Mouse (Mus musculus): ENCODE results near the gene Uncx.

Gene Uncx

DNA sequence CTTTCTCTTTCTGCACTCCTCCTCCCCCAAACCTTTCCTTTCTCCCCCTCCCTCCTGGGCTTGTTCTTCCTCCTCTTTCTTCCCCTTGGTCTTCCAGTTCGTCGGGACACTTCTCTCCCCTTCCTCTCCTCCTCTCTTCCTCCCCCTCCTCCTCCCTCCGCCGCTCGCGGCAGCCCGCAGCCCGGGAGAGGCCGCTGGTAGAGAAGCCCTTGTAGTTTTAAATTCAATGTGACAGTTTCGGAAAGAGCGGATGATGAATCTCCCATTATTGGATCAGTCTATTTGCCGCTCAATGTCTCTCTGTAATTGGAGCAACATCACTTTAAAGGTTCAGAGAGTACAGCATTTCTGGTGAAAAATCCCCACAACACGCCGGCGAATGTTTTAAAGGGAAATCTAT, at the start of gene Uncx:
Gene Uncx (plus strand): TSS at position 281 of the 400 bp plus-strand sequence.
- no peak for DNase-seq (ENCODE audit: low spot score)

DNA sequence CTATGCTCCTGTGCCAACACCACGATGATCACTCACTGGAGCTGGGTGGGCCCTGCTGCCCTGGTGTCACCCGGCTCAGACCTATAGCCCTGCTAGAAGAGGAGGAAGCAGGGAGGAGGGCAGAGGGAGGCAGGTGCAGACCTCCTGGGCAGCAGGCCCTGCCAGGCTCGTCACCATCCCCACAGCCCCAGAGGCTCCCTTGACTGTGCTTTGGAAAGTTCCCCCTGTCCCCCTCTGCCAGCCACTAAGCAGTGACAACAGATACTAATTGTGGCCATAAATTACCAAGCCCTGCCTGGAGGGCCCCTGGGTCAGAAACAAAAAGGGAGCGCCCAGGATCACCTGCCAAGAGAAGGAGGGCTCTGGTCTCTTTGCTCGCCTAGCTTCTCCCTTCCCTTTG, 49.6 kb upstream of the Uncx start:
- no peak for DNase-seq (ENCODE audit: low spot score)

DNA sequence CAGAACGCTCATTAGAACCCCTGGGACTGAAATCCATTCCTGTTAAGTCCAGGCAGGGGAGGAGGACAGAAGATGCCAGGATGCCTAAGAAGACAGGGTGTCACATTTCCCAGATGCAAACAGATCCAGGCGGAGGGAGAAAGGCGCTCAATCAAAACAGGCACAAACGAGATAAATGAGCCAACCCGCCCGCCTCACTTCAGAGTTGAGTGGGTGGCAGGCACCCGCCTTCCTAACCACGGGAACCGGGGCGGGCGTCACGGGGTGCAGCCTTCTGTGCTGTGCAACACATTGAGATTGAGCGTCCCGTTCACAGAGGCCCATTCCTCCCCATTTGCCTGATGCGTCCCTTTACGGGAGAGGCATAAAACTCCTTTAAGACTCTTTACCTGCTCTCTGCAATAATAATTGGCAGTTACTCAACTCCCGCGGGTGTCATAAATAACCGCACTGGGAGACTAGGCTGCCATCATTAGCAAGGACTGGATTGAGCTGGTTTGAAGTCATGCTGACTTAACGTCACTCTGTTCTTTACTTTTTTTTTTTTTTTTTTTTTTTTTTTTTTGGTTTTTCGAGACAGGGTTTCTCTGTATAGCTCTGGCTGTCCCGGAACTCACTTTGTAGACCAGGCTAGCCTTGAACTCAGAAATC, 48.1 kb upstream of the Uncx start:
- no peak for DNase-seq (ENCODE audit: low spot score)

GRCm38 (mm10) chr5:139496939-139497338, 46.4 kb upstream of the Uncx start:
- DNase-seq (ENCODE audit: low spot score), result no peak

GRCm38 (mm10) chr5:139498791-139499190, 44.5 kb upstream of the Uncx start:
- DNase-seq (ENCODE audit: low spot score), result no peak

DNA sequence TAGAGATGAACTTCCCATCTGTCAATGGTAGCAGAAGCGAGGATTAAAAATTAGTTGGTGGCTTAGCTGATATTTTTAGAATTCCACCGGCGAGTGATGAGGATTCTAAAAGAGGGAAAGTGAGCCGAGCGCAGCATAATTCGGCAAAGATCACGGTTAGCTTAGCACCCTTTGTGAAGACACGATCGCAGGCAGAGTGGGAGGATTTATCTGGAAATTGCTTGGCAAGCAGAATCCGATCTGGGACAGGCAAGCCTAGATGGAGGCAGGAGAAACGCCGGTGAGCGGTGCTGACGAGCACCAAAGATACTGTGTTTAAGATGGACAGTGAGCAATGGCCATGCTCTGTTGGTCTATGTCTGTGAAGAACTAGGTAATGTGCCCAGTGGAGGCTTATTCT, 41.0 kb upstream of the Uncx start:
- no peak for DNase-seq (ENCODE audit: low spot score)

- peak; percentile 81 for DNase-seq (ENCODE audit: low spot score)
Observed at GRCm38 (mm10) chr5:139505073-139505606, 38.2 kb upstream of the Uncx start.

- no peak for DNase-seq (ENCODE audit: low spot score)
Observed at GRCm38 (mm10) chr5:139506207-139506606, 37.1 kb upstream of the Uncx start.

DNA sequence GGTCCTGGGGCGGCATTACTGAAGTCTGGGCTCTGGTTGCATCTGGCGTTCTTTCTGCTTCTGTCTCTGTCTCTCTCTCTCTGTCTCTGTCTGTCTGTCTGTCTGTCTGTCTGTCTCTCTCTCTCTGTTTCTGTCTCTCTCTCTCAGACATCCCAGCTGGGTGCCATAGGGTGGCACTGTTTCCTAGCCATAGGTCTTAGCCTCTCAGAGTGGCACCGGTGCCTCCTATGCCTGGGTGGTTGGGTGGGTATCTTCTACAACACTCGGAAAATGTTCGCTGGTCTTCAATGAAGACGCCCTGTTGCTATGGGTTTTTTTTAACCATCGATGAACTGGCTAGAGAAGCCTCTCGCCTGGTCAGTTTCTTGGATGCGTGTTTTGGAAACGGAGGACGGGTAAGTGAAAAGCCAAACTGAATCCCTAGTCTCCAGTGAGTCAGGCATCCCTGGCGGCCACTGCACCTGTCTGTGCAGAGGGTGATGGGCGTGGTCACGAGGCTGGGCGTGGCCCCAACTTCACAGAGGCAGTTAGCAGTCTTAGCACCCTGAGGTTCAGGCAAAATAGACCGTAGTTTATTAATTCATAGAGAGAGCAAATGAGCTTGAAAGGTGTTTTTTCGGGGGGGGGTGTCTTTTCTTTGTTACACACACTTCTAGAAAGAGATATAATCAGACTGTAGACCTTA, 32.5 kb upstream of the Uncx start:
- DNase-seq (ENCODE audit: low spot score), result peak; percentile 8

DNA sequence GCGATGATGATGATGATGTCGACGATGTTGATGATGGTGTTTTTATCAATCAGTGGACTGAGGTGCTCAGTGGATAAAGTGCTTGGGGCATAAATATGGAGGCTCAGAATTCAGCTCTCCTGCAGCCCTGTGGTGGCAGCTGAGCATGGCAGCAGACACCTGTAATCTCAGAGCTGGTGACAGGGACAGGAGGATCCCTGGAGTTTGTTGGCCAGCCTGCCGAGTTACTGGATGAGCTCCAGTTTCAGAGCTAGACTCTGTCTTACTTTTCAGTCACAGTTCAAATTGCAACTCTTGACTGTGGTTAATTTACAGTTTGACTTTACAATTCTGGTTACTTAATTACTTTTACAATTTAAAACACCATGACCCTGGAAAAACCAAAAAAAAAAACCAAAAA, 31.1 kb upstream of the Uncx start:
- DNase-seq (ENCODE audit: low spot score), result no peak

- DNase-seq (ENCODE audit: low spot score), result no peak
Observed at GRCm38 (mm10) chr5:139516281-139516680, 27.0 kb upstream of the Uncx start.

GRCm38 (mm10) chr5:139520069-139520834, 23.0 kb upstream of the Uncx start:
- DNase-seq (ENCODE audit: low spot score), result no peak

DNA sequence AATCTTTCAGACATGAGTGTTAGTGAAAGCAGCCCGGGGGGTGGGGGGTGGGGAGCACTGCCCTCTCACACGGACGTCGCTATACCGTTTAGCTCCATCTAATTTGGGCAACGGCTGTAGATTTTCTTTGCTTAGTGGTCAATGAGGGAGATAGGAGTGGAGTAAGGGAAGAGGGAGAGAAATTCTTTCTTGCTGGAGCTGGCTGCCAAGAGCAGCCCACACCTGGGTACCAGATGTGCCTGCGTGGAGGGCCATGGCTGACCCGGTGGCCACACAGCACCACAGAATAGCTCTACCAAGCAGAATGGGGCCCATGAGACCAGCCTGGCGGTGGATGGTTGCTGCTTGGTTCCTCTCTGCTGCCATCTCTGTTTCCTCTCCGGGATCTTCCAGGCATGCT, 21.3 kb upstream of the Uncx start:
- DNase-seq (ENCODE audit: low spot score), result no peak

DNA sequence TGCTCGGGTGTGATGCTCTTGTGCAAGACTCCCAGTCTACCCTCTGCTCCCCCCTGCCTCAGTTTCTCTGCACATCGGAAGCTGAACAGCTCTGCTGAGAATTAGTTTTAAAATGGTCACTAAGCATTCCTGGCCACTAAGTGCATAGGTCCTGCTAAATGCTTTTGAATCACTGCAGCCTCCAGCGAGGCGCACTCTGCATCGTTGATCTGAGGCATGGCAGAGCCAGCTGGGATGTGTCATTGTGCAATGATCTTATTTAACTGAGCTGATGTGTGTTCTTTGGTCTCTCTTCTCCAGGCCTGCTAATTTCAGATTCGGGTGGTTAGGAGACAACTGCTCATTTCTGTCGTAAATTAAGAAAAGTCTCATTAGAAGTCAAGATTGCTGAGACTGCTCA, 14.4 kb upstream of the Uncx start:
- DNase-seq (ENCODE audit: low spot score), result no peak

DNA sequence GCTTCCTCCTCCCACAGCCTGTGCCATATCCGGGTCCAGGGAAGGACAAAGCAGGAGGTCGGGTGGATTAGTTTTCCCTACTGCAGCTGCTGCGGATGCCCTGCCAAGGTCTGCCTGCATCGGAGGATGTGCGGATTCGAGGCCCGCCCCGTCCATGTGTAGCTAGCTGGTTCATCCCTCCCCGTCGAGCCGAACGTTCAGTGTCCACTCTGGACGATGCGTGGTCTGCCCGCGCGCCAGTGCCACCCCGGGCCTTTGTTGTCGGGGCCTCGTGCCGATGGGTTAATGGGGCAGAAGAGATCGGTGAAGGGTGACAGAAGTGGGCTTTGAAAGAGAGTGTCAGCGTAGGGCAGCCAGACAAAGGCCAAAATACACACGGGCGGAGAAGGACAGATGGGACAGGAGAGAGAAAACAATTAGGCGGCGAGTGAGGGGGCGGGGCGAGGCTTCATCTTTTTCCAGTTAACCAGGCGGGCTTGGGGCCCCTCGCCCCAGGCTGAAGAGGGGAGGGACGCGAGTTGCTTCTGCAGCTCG, 7.8 kb upstream of the Uncx start:
- no peak for DNase-seq (ENCODE audit: low spot score)

DNA sequence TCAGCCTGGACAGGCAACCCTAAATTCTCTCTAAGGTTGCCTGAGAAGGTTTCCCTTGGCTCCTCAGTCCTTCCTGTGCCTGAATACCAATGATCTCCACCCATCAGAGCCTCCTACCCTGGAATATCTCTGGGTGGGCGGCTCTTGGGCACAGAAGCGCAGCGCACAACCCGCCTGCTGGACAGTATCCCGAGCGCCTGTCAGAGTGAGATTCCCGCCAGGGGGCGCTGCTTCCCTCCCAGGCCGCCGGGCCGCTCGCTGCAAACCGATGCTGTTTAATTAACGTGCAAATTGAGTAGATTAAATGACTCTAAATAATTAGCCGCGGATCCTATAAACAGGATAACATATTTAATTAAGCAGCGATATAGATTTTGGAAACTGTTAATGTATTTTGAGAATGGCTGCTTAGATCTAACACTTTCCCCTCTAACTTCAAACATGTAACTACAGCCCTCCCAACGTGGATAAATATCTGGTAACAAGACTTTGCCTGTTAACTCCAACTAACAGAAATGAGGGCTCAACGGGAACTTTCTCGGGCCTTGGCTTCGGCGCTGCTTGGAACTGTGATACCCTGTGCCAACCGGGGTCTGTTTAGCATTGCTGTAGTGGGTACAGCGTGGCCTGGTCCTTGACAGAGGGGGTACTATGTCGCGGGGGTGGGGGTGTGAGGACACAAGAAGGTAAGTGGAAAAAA, 6.9 kb upstream of the Uncx start:
- peak; percentile 44 for DNase-seq (ENCODE audit: low spot score)

DNA sequence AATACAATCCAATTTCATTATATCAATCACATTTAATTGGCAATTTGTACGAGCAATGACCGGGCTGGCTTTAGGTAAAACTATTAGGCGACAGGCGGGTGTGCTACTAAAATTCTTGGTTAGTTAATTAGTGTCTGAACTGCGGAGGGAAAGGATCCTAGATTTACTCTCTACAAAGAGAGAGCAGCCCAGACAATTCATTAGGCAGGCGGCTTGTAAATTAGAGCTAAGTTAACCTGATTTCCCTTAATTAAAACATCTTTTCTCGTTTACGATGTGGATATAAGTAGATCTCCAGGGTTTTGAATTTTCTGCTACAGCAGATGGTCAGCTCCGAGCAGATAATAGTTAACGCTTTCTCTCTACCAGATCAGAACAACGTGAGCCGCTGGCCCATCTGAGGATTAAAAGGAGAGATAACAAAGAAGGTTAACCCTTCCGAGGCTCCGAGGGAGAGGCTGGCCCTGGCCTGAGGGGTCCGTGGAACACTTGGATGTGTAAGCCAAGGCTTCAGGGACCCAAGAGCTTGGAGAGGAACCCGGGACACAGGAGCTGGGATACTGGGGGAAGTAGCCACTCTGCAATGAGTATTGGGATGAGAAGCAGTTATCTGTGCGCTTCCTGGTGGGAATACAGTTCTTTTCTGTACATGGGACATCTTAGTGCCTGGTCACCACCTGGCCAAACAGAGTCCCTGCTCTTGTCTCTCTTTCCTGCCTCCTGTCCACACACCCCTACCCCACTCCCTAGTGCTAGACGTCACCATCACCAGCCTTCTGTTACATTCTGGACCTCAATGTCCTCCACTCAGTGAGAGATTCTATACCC, 6.2 kb upstream of the Uncx start:
- DNase-seq (ENCODE audit: low spot score), result no peak

GRCm38 (mm10) chr5:139537739-139538135, 5.6 kb upstream of the Uncx start:
- no peak for DNase-seq (ENCODE audit: low spot score)

GRCm38 (mm10) chr5:139541151-139542042, 1.9 kb upstream of the Uncx start:
- no peak for DNase-seq (ENCODE audit: low spot score)

- DNase-seq (ENCODE audit: low spot score), result no peak
Observed at GRCm38 (mm10) chr5:139542043-139542365, 1.3 kb upstream of the Uncx start.

All from lung, postnatal 25 days (tissue).